In genomic region chr4:150591602-150592001, GRCm38 (mm10) we compare ENCODE assay signal across 17 mouse cellular contexts.
DNase-seq lines count a peak whose midpoint lies in the region; ATAC-seq and TF ChIP-seq lines count a peak whose summit lies in the region.
"Had no signal": no experiment of that assay in that cellular context is flagged by ENCODE, and none has a peak within 500 bp of the region (broad histone marks: within the 10 kb centered on the region; RNA-seq: fewer than 3 reads in every experiment).

No protein-coding gene starts in this region.

- H3K27ac ChIP-seq in intestine, embryonic 14.5 days (ENCODE audit: low read depth), result peak overlapping the region; percentile 17
- H3K27ac ChIP-seq in intestine, postnatal 0 days (ENCODE audit: low read depth, low read length), result no peak overlapping the region
- H3K27ac ChIP-seq in liver, embryonic 11.5 days (ENCODE audit: low read depth, low read length), result peak overlapping the region; percentile 72
- peak overlapping the region; percentile 72; the same call in 1 of the 2 replicates for H3K27ac ChIP-seq in liver, embryonic 12.5 days
- H3K27ac ChIP-seq: hindbrain, embryonic 14.5 days had no signal

- no peak for DNase-seq in intestine, embryonic 14.5 days (ENCODE audit: low spot score)
- DNase-seq in liver, embryonic 11.5 days (ENCODE audit: low spot score), result no peak
- no peak for DNase-seq in liver
- DNase-seq in ZHBTc4 (ENCODE audit: low read depth, low spot score), result peak; percentile 32
- no peak for DNase-seq in frontal cortex, adult 2 months (ENCODE audit: extremely low spot score in 1 of 2, low spot score in 1 of 2)
- no peak for DNase-seq in urinary bladder, postnatal 14 days (ENCODE audit: low spot score)
- DNase-seq: adrenal gland, postnatal 25 days; cerebellum, postnatal 14 days; layer of hippocampus, postnatal 36 days; left cerebral cortex, postnatal 4 days; lung, postnatal 10 days; spleen, adult 18-20 months; thymus, postnatal 36 days had no signal

- no peaks in the 10 kb centered on the region for H3K9me3 ChIP-seq in intestine, embryonic 14.5 days (ENCODE audit: control insufficient read depth, low read length)
- H3K9me3 ChIP-seq in intestine, postnatal 0 days (ENCODE audit: control insufficient read depth), result no peaks in the 10 kb centered on the region
- H3K9me3 ChIP-seq in liver, embryonic 11.5 days (ENCODE audit: control insufficient read depth, low read length), result no peaks in the 10 kb centered on the region
- H3K9me3 ChIP-seq in liver, embryonic 12.5 days (replicated peaks), result no peaks in the 10 kb centered on the region

- H3K36me3 ChIP-seq in intestine, embryonic 14.5 days (ENCODE audit: control insufficient read depth, insufficient read depth, low read length), result no peaks in the 10 kb centered on the region
- no peaks in the 10 kb centered on the region for H3K36me3 ChIP-seq in intestine, postnatal 0 days (ENCODE audit: control insufficient read depth, insufficient read depth)
- H3K36me3 ChIP-seq in liver, embryonic 11.5 days (ENCODE audit: control insufficient read depth, insufficient read depth, low read length), result no peaks in the 10 kb centered on the region
- H3K36me3 ChIP-seq in liver, embryonic 12.5 days, result no peaks in the 10 kb centered on the region

- H3K4me3 ChIP-seq in intestine, embryonic 14.5 days (ENCODE audit: low read depth, low read length), result no peak overlapping the region
- no peak overlapping the region for H3K4me3 ChIP-seq in intestine, postnatal 0 days (ENCODE audit: low read depth, low read length)
- H3K4me3 ChIP-seq in liver, embryonic 11.5 days (ENCODE audit: low read depth, low read length), result no peak overlapping the region
- H3K4me3 ChIP-seq in liver, embryonic 12.5 days, result no peak overlapping the region
- H3K4me3 ChIP-seq: erythroblast, embryonic 14.5 days had no signal

- no peak for TF ChIP-seq CTCF in intestine, postnatal 0 days (IDR thresholded peaks at IDR 0.05; ENCODE audit: low read depth)

- H3K27me3 ChIP-seq in intestine, embryonic 14.5 days (replicated peaks; ENCODE audit: control insufficient read depth, insufficient read depth, low read length), result no peaks in the 10 kb centered on the region
- no peaks in the 10 kb centered on the region for H3K27me3 ChIP-seq in intestine, postnatal 0 days (replicated peaks; ENCODE audit: control insufficient read depth, insufficient read depth, low read length)
- H3K27me3 ChIP-seq in liver, embryonic 11.5 days (replicated peaks; ENCODE audit: control insufficient read depth, insufficient read depth, low read length), result no peaks in the 10 kb centered on the region
- no peaks in the 10 kb centered on the region for H3K27me3 ChIP-seq in liver, embryonic 12.5 days (replicated peaks)

- WGBS in intestine, embryonic 14.5 days, result 38% methylated on average over 4 of the region's 4 CpGs
- WGBS in intestine, postnatal 0 days, result 55% methylated on average over 4 of the region's 4 CpGs
- 63% methylated on average over 4 of the region's 4 CpGs for WGBS in liver, embryonic 11.5 days
- WGBS in liver, embryonic 12.5 days (ENCODE audit: insufficient replicate concordance), result 72% methylated on average over 4 of the region's 4 CpGs

- no peak overlapping the region for H3K4me2 ChIP-seq in intestine, embryonic 14.5 days (ENCODE audit: low read length)
- H3K4me2 ChIP-seq in intestine, postnatal 0 days (replicated peaks; ENCODE audit: low read depth), result no peak overlapping the region
- H3K4me2 ChIP-seq in liver, embryonic 11.5 days, result no peak overlapping the region
- H3K4me2 ChIP-seq in liver, embryonic 12.5 days, result no peak overlapping the region
- H3K4me2 ChIP-seq: hindbrain, embryonic 14.5 days had no signal

- H3K9ac ChIP-seq in intestine, embryonic 14.5 days (ENCODE audit: low read length), result no peak overlapping the region
- H3K9ac ChIP-seq in intestine, postnatal 0 days (ENCODE audit: low read depth, low read length), result no peak overlapping the region
- H3K9ac ChIP-seq in liver, embryonic 11.5 days (ENCODE audit: low read depth, low read length), result no peak overlapping the region
- H3K9ac ChIP-seq in liver, embryonic 12.5 days, result no peak overlapping the region
- H3K9ac ChIP-seq: hindbrain, embryonic 14.5 days had no signal

- H3K4me1 ChIP-seq in intestine, embryonic 14.5 days (replicated peaks; ENCODE audit: control insufficient read depth, insufficient read depth, low read length), result peaks cover 57% of the 10 kb centered on the region
- H3K4me1 ChIP-seq in intestine, postnatal 0 days (replicated peaks; ENCODE audit: control insufficient read depth, insufficient read depth, low read length), result peaks cover 20% of the 10 kb centered on the region; the same call in 1 of the 2 replicates
- peaks cover 64% of the 10 kb centered on the region for H3K4me1 ChIP-seq in liver, embryonic 11.5 days (replicated peaks; ENCODE audit: control insufficient read depth, insufficient read depth, low read length)
- peaks cover 96% of the 10 kb centered on the region for H3K4me1 ChIP-seq in liver, embryonic 12.5 days

- no peak for ATAC-seq in intestine, embryonic 14.5 days (replicated peaks; ENCODE audit: low FRiP score, low TSS enrichment, low read depth)
- no peak for ATAC-seq in intestine, postnatal 0 days
- ATAC-seq in liver, embryonic 11.5 days (replicated peaks; ENCODE audit: low FRiP score), result no peak
- ATAC-seq in liver, embryonic 12.5 days, result no peak
